Mouse (Mus musculus): ENCODE results near the gene Ghrhr. TPM values are rescaled to one million over a fixed set of nuclear protein-coding genes. Genes with fewer than 3 reads are reported as not detected.

Ghrhr gene
- polyA plus RNA-seq, 1 experiment from 2014 or later: not detected

DNA sequence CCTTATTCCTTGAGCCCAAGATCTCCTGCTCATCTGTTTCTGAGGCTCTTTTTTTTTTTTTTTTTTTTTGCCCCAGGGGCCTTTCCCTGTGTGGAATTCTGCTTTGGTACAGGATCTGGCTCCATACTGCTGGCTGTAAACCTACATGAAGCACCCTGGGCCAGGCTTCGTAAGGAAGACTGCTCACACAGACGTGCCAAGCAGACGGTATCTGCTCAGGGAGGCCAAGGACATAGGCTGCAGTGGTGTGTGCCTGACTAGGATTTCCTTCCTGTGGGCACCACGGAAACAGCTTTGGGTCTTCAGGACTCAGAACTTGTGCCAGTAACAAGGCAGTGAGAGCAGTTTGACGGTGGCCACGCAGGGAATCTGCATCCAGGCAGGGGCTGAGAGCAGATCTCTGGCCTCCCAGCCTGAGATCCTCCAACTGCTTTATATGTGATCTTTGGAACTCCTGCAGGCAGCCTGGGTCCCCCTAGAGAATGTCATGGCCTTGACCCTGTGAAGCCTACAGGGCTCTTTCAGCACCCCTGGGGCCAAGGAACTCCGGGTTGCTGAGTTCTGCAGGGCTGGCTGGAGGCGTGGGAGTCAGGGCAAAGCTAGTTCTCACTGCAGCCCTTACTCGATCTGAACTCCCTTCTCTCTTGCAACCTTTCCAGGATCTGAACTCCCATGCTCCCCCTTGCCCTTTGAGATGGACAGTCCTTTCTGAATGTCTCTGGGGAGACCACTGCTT is 26.1 kb downstream of the Ghrhr start:
- 72% methylated on average over 9 of the region's 9 CpGs for WGBS
- no peaks in the 10 kb centered on the region for H3K9me3 ChIP-seq (replicated peaks)
- no peak overlapping the region for H3K9ac ChIP-seq
- no peak for ATAC-seq (ENCODE audit: low FRiP score)
- no peaks in the 10 kb centered on the region for H3K36me3 ChIP-seq
- H3K4me2 ChIP-seq (replicated peaks): no peak overlapping the region
- no peak overlapping the region for H3K27ac ChIP-seq
- no peaks in the 10 kb centered on the region for H3K27me3 ChIP-seq
- no peak overlapping the region for H3K4me3 ChIP-seq
- H3K4me1 ChIP-seq: peaks cover 9% of the 10 kb centered on the region

DNA sequence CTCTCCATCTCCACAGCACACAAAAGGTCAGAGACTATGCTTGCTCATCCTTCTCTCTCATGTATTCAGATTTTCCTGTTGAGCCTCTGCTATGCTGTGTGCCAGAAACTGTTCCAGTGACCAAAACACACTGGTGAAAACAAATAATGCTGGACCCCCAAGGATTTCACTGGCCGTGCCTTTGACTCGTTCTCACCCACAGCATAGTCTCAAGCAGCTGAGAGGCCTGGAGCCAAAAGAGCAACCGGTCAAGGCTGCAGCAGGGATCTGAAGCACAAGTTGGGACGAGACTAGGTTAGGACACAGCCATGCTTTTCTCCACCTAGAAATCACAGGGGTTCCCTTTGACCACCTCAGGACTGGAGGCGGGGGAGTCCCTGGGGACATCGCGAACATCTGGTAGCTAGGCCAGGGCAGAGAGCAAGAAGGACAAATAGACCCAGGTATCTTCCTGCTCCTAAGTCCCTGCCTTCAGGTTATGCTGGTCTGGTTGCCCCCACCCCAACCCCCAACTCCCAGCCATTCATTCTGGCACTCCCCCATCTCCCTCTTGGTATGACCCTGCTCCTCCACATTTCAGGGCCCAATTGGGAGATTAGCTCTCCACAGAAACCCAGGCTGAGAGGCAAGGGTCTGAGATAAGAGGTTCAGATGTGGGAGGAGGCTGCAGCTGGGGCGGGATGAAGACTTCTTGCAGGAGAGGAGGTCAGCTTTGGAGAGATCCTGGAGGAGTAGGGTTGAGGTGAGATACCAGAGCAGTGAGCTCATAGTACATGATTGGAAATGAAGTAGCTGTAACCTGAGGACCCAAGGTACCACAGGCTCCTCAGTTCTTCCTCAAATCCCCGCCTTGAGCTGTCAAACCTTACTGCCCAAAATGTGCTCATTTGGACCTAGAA is 27.6 kb downstream of the Ghrhr start:
- 0 out of 2 replicates have a peak, but pooled peaks cover 8% of the 10 kb centered on the region for H3K4me1 ChIP-seq
- H3K27ac ChIP-seq: no peak overlapping the region
- H3K36me3 ChIP-seq: no peaks in the 10 kb centered on the region
- WGBS: 77% methylated on average over 9 of the region's 9 CpGs
- H3K27me3 ChIP-seq: peaks cover 3% of the 10 kb centered on the region; the same call in 1 of the 2 replicates
- H3K9me3 ChIP-seq (replicated peaks): no peaks in the 10 kb centered on the region
- no peak overlapping the region for H3K9ac ChIP-seq
- ATAC-seq (ENCODE audit: low FRiP score): no peak
- H3K4me3 ChIP-seq: no peak overlapping the region
- no peak overlapping the region for H3K4me2 ChIP-seq (replicated peaks)

DNA sequence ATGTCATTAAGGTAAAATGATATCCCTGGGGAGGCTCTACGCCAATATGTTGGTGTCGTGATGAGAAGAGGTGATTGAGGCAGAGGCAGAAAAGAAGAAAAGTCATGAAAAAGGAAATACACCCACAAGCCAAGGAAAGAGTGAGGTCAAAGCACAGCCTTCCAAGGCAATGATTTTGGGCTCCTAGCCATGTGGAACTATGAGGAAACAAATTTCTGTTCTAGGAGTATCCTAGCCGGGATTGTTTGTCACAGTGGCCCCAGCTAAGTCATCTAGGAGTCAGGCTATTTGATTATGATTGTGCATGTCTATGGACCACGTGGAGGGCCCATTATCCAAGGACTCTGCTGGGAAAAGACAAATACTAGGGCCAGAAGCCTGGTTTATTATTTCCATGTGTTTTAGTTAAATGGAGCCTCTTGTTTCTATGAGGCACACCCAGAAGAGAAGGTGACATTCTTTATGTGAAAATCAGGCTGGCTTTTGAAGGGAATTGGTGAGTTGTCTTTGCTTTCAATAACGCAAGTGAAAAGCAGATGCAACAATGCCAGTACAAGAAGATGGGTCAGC is 28.4 kb downstream of the Ghrhr start:
- no peak overlapping the region for H3K27ac ChIP-seq
- no peaks in the 10 kb centered on the region for H3K36me3 ChIP-seq
- WGBS: 75% methylated on average over 5 of the region's 5 CpGs
- no peak overlapping the region for H3K4me2 ChIP-seq (replicated peaks)
- no peak for ATAC-seq (ENCODE audit: low FRiP score)
- H3K4me3 ChIP-seq: no peak overlapping the region
- no peak overlapping the region for H3K9ac ChIP-seq
- H3K4me1 ChIP-seq: 0 out of 2 replicates have a peak, but pooled peaks cover 4% of the 10 kb centered on the region
- H3K27me3 ChIP-seq: peaks cover 3% of the 10 kb centered on the region; the same call in 1 of the 2 replicates
- H3K9me3 ChIP-seq (replicated peaks): no peaks in the 10 kb centered on the region

GRCm38 (mm10) chr6:55407345-55407744 is 31.2 kb downstream of the Ghrhr start:
- H3K9me3 ChIP-seq (replicated peaks): no peaks in the 10 kb centered on the region
- H3K4me2 ChIP-seq (replicated peaks): no peak overlapping the region
- H3K36me3 ChIP-seq: no peaks in the 10 kb centered on the region
- H3K27me3 ChIP-seq: peaks cover 3% of the 10 kb centered on the region; the same call in 1 of the 2 replicates
- H3K4me1 ChIP-seq: peaks cover 6% of the 10 kb centered on the region; the same call in 1 of the 2 replicates
- no peak overlapping the region for H3K4me3 ChIP-seq
- no peak for ATAC-seq (ENCODE audit: low FRiP score)
- WGBS: 86% methylated on average over 4 of the region's 4 CpGs
- no peak overlapping the region for H3K9ac ChIP-seq
- no peak overlapping the region for H3K27ac ChIP-seq

DNA sequence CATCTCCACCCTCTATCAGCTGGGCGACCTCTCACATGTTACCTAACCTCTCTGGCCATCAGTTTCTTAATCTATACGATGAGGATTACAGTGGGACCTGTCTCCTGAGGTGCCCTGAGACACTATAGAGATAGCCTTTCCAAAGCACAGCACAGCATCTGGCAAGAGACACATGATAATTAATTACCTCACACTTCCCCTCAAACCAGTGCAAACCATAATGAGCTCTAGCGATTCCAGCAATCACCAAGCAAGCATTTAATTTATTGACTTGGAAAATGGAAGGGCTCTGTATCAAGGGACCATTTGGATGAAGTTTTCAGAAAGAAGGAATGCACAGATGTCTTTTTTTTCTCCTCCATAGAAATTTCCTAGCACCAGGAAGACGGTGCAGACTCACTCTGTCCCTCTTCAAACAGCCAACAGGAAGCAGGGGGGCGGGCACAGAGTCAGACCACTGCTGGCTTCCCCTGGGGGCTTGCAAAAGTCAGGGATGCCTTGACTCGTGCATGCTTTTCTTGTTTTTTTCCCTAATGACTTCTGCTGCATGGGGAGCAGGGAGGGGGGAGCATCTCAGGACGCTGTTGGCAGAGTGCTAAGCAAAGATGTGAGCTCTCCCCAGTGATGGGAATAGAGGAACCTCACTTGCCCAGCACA is 34.2 kb downstream of the Ghrhr start:
- H3K36me3 ChIP-seq: no peaks in the 10 kb centered on the region
- peak; percentile 45; the same call in 1 of the 2 replicates for ATAC-seq (ENCODE audit: low FRiP score)
- H3K27ac ChIP-seq: no peak overlapping the region
- peaks cover 6% of the 10 kb centered on the region; the same call in 1 of the 2 replicates for H3K4me1 ChIP-seq
- H3K9me3 ChIP-seq (replicated peaks): no peaks in the 10 kb centered on the region
- 44% methylated on average over 7 of the region's 7 CpGs for WGBS
- no peak overlapping the region for H3K4me3 ChIP-seq
- H3K9ac ChIP-seq: no peak overlapping the region
- peaks cover 3% of the 10 kb centered on the region; the same call in 1 of the 2 replicates for H3K27me3 ChIP-seq
- H3K4me2 ChIP-seq (replicated peaks): no peak overlapping the region

DNA sequence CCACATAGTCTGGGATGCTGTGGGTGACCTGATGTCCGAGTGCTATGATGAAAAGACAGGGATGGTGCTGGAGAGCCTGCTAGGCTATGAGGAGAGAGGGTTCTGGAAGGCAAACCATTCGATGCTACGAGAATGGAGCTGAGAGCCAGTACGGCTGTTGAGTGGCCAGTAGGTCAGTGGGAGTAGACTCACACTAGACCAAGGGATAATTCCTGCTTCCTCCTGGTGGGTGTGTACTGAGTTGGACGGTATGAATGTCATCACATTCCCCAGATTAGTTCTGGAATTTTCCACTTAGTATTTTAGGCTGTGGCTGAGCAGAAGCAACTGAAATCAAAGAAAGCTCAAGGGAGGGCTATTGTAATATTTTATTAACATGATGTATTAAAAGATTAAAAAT is 34.9 kb downstream of the Ghrhr start:
- Histone ChIP-seq H3K4me1 (peaks cover 6% of the 10 kb centered on the region; the same call in 1 of the 2 replicates), H3K27ac (no peak overlapping the region), H3K4me3 (no peak overlapping the region), H3K27me3 (peaks cover 3% of the 10 kb centered on the region; the same call in 1 of the 2 replicates), H3K36me3 (no peaks in the 10 kb centered on the region), H3K9ac (no peak overlapping the region), H3K4me2 (replicated peaks) (no peak overlapping the region), H3K9me3 (replicated peaks) (no peaks in the 10 kb centered on the region)
- WGBS: 80% methylated on average over 5 of the region's 5 CpGs
- no peak for ATAC-seq (ENCODE audit: low FRiP score)

DNA sequence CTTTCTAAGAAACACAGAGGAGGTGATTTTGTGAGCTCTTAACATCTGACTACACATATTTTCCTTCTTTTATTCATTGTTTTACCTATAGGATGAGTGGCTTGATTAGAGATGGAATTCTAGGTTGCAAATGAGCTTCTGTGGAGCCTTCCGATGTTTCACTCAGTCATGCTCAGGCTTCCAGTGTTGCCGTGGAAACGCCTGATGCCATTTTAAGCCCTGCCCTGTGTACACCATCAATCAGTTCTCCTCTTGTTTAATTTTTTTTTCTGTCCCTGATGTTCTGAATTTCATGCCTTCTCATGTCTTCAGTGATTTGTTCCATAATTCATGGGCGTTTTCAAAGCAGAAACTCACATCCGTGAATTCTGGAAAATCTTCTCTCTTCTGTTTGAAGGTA is 40.1 kb downstream of the Ghrhr start:
- WGBS: 48% methylated on average over 5 of the region's 5 CpGs
- no peak overlapping the region for H3K4me3 ChIP-seq

DNA sequence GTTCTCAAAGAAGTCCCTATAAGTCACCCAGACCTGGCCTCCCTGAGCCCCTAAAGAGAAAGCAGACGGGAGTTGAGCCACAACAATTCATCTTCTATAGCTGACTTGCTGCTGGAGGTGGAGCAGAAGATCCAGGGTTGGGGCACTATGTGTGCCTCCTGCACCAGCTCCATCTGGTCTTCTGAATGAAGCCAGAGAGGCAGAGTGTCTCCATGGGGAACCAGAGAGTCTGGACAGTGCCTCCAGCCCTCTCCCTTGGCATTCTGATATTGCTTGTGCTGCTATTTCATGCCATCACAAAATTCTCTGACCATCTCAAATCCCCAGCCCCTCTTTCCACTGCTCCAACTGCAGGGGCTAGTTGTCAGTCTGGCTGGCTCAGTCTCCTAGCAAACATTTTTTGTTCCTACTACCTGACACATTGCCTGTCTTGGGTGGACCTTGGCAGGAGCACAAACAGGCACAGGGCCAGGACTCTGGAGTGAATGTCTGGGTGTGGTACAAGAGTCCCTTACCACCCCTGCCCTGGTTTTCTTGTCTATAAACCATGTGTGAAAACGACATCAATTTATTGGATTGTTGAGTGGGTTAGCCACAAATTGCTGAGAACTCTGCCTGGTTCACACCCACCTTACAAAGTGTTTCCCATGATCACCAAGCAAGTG is 42.8 kb downstream of the Ghrhr start:
- Histone ChIP-seq H3K9ac (no peak overlapping the region), H3K9me3 (replicated peaks) (no peaks in the 10 kb centered on the region), H3K4me3 (no peak overlapping the region), H3K4me2 (replicated peaks) (no peak overlapping the region), H3K4me1 (peaks cover 14% of the 10 kb centered on the region), H3K36me3 (no peaks in the 10 kb centered on the region), H3K27me3 (no peaks in the 10 kb centered on the region), H3K27ac (no peak overlapping the region)
- no peak for ATAC-seq (ENCODE audit: low FRiP score)
- 69% methylated on average over 2 of the region's 2 CpGs for WGBS

More for the DNA sequence above, 40.1 kb downstream of the Ghrhr start:
- no peak overlapping the region for H3K9ac ChIP-seq
- no peak overlapping the region for H3K4me2 ChIP-seq (replicated peaks)
- H3K27ac ChIP-seq: no peak overlapping the region
- ATAC-seq (ENCODE audit: low FRiP score): 0 out of 2 replicates have a peak, but pooled peaks have one; percentile 63
- no peaks in the 10 kb centered on the region for H3K9me3 ChIP-seq (replicated peaks)
- H3K36me3 ChIP-seq: no peaks in the 10 kb centered on the region
- no peaks in the 10 kb centered on the region for H3K27me3 ChIP-seq
- peaks cover 9% of the 10 kb centered on the region for H3K4me1 ChIP-seq

DNA sequence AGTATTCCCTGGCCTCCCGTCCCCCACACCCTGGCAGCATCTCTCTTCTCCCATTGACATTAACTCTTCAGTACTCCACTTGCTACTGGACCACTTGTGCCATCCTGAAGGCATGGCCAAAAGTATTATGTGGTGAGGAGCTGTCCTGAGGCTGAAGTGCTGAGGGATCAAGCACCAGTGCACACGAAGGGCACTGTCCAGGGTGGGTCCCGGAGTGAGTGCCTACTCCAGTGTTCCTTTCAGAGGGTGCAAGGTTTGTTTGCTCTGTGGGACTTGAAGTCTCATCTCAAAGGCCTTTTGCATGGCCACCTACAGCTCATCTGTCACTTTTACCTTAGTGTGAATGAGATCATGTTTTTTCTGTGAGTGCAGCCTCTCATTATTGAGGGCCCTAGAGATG is 44.3 kb downstream of the Ghrhr start:
- no peak overlapping the region for H3K4me3 ChIP-seq
- H3K9ac ChIP-seq: no peak overlapping the region
- no peaks in the 10 kb centered on the region for H3K36me3 ChIP-seq
- H3K4me1 ChIP-seq: peaks cover 14% of the 10 kb centered on the region
- WGBS: 69% methylated on average over 3 of the region's 3 CpGs
- no peak overlapping the region for H3K4me2 ChIP-seq (replicated peaks)
- no peaks in the 10 kb centered on the region for H3K27me3 ChIP-seq
- H3K27ac ChIP-seq: no peak overlapping the region
- no peak for ATAC-seq (ENCODE audit: low FRiP score)
- no peaks in the 10 kb centered on the region for H3K9me3 ChIP-seq (replicated peaks)

DNA sequence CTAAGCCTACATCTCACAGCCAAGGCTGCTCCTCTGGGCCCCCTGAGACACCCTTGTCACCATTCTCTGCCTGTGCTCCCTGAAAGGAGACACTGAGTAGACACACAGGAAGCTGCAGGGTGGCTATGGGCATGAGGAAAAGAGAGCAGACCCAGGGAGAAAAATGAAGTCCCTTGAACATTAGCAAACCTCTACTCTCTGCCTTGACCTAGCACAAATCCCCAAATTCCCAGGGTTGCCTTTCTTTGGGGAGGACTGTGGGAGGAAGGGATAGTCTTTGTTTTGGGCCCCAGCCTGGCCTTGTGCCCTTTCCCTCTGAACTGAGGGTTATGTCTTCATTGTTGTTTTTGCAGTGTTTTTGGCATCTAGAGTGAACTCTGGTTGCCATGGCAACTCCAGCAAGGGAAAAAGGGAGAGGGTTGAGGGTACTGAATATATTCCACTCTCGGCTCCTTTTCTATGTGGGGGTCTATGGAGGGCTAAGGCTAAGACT is 44.8 kb downstream of the Ghrhr start:
- H3K4me2 ChIP-seq (replicated peaks): no peak overlapping the region
- ATAC-seq (ENCODE audit: low FRiP score): peak; percentile 69

DNA sequence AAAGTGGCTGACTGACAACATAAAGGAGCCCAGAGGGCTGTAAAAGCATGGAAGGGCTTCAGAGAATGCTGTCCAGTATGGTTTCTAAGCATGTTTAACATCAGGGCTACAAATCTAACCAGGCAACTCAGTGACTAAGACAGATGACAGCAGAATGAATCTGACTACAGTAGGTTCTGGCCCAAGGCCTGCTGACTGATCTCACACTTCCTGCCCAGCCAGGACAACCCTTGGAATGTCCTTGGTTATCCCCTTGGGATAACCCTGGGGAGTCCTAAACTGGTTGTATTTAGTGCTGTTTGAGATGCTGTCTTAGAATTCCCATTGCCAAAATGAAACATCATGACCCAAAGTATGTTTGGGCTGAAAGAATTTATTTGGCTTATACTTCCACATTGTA is 56.0 kb downstream of the Ghrhr start:
- ATAC-seq (ENCODE audit: low FRiP score): no peak
- H3K9ac ChIP-seq: no peak overlapping the region
- no peaks in the 10 kb centered on the region for H3K27me3 ChIP-seq
- no peaks in the 10 kb centered on the region for H3K9me3 ChIP-seq (replicated peaks)
- no peak overlapping the region for H3K4me3 ChIP-seq
- peaks cover 27% of the 10 kb centered on the region for H3K4me1 ChIP-seq
- H3K27ac ChIP-seq: no peak overlapping the region
- H3K36me3 ChIP-seq: no peaks in the 10 kb centered on the region
- no peak overlapping the region for H3K4me2 ChIP-seq (replicated peaks)

More for the DNA sequence above, 44.8 kb downstream of the Ghrhr start:
- WGBS: 6% methylated on average over 1 of the region's 1 CpGs
- Histone ChIP-seq H3K4me3 (no peak overlapping the region), H3K36me3 (no peaks in the 10 kb centered on the region), H3K27me3 (no peaks in the 10 kb centered on the region), H3K9ac (no peak overlapping the region), H3K4me1 (peaks cover 14% of the 10 kb centered on the region), H3K9me3 (replicated peaks) (no peaks in the 10 kb centered on the region), H3K27ac (no peak overlapping the region)
